Mouse (Mus musculus) forebrain, embryonic 13.5 days (tissue): ENCODE measurements around the gene Rps19. TPM values are rescaled to one million over a fixed set of nuclear protein-coding genes. Genes with fewer than 3 reads are reported as not detected.
"Not testable (repeated sequence)": the region's sequence is repeated elsewhere in the genome, so short reads cannot be mapped to it uniquely, and the experiment has no call there.

Source experiments
- ATAC-seq: fragments of 200-750 bp; cut with Nextera tagmentation; 2 replicates; pipeline ENCODE4 v1.8.0; 2017
- H3K27ac ChIP-seq: fragments of 300-500 bp; sonication (generic); 2 replicates; pipeline ENCODE4 v1.5.1; 2015; ENCODE audit warnings: inconsistent platforms, mild to moderate bottlenecking, moderate library complexity
- H3K27me3 ChIP-seq: fragments of 300-500 bp; sonication (generic); 2 replicates; pipeline ENCODE4 v1.6.1; 2015; ENCODE audit warnings: mild to moderate bottlenecking, inconsistent platforms
- H3K36me3 ChIP-seq: fragments of 300-500 bp; sonication (generic); 2 replicates; pipeline ENCODE4 v1.6.1; 2015; ENCODE audit warnings: mild to moderate bottlenecking, inconsistent platforms; ENCODE audit not compliant: poor library complexity, severe bottlenecking
- H3K4me1 ChIP-seq: fragments of 300-500 bp; sonication (generic); 2 replicates; pipeline ENCODE4 v1.6.1; 2015; ENCODE audit warnings: inconsistent platforms
- H3K4me2 ChIP-seq: fragments of 300-500 bp; sonication (generic); 2 replicates; pipeline ENCODE4 v1.6.1; 2015; ENCODE audit warnings: inconsistent platforms, mild to moderate bottlenecking, moderate library complexity
- H3K4me3 ChIP-seq: fragments of 300-500 bp; sonication (generic); 2 replicates; pipeline ENCODE4 v1.5.1; 2015; ENCODE audit warnings: mild to moderate bottlenecking, inconsistent platforms
- H3K9ac ChIP-seq: fragments of 300-500 bp; sonication (generic); 2 replicates; pipeline ENCODE4 v1.6.1; 2015; ENCODE audit warnings: mild to moderate bottlenecking, inconsistent platforms
- H3K9me3 ChIP-seq: fragments of 300-500 bp; sonication (generic); replicated peaks from 2 replicates; pipeline ENCODE4 v1.6.1; 2016; ENCODE audit warnings: inconsistent platforms
- WGBS: fragments of 180-500 bp; shearing (Covaris S2); methylation state at CpG from one replicate; pipeline ENCODE4 v1.1.7; 2015; 5-methylcytosine and 5-hydroxymethylcytosine counted together
- polyA plus RNA-seq: library from polyadenylated mRNA; unstranded; fragments of >200 nt; fragmentation: Nextera tagmentation; extraction: Ambion mirVana; gene quantifications from 2 replicates; pipeline ENCODE4 v1.2.1, GENCODE M21; 2015

Gene Rps19
- polyA plus RNA-seq, 1 experiment from 2014 or later = 1,934 TPM

DNA sequence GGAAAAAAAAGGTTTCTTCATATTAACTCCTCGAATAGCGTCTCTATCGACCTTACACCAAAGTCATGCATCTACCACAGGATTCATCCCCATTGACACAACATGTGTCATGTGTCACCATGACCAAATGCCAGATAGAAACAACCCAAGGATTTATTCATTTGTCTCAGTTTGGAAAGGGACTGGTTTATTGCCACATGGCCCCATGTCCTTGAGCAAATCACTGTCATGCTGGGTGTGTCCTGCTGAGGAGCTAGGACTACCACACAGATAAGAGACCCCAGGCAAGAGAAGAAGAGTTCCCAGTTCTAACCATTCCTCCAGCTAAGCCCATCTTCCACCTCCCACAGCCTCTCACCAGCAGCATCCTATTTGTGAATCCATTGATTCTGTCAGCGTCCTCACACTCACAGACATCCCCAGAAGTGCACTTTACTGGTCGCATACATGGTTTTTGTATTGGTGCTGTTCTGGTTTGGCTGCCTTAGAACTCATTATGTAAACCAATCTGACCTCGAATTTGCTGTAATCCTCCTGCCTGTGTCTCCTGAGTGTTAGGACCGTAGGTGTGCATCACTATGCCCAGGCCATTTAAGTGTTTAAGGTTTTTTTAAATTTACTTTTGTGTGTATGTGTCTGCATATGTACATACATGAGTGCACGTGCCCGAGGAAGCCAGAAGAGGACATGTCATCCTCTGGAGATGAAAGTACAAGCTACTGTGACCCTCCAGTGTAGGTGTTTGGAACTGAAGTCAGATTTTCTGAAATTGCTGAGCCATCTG, 1.6 kb upstream of the Rps19 start:
- Histone ChIP-seq H3K4me3 (no peak overlapping the region), H3K4me1 (peaks cover 27% of the 10 kb centered on the region), H3K4me2 (no peak overlapping the region), H3K36me3 (peaks cover 20% of the 10 kb centered on the region), H3K27ac (no peak overlapping the region), H3K9me3 (no peaks in the 10 kb centered on the region), H3K27me3 (no peaks in the 10 kb centered on the region), H3K9ac (no peak overlapping the region)
- WGBS = 93% methylated on average over 9 of the region's 9 CpGs
- ATAC-seq = no peak

DNA sequence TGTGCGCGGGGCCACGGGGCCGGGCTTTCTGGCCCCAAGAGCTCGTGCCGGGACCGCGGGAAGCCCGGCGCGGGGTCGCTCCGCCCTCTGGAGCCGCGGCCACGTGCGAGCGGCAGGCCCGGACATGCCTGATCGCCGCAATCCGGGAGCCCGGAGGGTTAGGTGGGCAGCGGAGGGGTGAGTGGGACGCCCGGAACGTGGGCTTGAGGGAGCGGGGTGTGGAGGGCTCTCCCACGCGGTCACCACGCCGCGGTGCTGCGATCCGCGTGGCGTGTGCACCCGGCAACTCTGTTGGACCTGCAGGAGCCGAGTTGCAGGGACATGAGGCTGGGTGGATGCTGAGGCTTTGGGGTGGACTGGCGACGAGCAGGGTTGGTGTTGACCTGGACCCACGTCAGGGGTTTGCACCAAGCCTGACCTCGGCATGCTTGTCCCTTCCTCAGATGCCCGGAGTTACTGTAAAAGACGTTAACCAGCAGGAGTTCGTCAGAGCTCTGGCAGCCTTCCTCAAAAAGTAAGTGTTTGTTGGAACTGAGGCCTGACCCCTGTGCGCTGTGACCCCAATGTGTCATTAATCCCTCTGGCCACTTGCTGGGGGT, 621 bp downstream of the Rps19 start:
- WGBS = under 1% methylated on average over 47 of the region's 47 CpGs
- Histone ChIP-seq H3K27ac (peak overlapping the region; percentile 91), H3K9ac (peak overlapping the region; percentile 100), H3K27me3 (no peaks in the 10 kb centered on the region), H3K4me3 (peak overlapping the region; percentile 91), H3K4me1 (peaks cover 31% of the 10 kb centered on the region), H3K4me2 (peak overlapping the region; percentile 86), H3K9me3 (no peaks in the 10 kb centered on the region), H3K36me3 (peaks cover 42% of the 10 kb centered on the region)
- ATAC-seq = no peak; the same call in 1 of the 2 replicates

DNA sequence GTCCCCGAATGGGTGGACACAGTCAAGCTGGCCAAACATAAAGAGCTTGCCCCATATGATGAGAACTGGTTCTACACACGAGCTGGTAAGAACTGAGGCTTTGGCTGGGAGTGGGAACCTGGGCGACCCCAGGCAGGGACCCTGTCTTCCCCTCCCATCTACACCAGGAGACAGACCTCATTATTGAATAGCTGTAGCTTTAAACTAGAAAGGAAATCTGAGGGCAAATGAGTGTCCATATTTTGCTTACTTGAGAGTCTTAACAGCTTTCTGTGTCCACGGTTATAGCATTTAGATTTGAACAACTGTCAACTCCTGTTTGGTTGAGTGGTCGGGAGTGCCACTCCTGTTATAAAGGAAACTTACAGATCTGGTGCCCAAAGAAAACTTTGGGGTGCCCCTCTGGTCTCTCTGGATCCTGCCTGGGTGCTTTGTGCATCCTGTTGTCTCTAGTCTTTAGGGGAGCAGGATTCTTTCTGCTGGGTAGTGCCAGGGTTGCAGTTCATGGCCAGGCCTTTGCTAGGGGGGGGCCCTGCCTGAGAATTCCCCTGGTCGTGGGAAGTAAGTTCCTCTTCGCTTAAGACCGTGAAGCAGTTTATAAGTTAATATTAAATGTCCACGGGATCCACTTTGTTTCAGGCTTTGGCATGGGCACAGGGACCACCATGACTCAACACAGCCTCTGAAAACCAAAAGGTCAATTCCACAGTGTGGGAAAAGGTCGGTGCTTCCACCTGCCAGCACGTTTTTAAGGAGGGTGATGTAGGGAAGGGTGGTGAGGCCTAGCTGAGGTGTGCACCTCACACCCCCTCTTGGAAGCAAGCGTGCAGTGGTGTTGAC, 1.5 kb downstream of the Rps19 start:
- Histone ChIP-seq H3K27me3 (no peaks in the 10 kb centered on the region), H3K9ac (peak overlapping the region; percentile 100), H3K4me3 (peak overlapping the region; percentile 91), H3K9me3 (no peaks in the 10 kb centered on the region), H3K4me2 (peak overlapping the region; percentile 86), H3K4me1 (peaks cover 31% of the 10 kb centered on the region), H3K36me3 (peaks cover 50% of the 10 kb centered on the region), H3K27ac (peak overlapping the region; percentile 25; the same call in 1 of the 2 replicates)
- no peak for ATAC-seq
- WGBS = 44% methylated on average over 12 of the region's 12 CpGs

DNA sequence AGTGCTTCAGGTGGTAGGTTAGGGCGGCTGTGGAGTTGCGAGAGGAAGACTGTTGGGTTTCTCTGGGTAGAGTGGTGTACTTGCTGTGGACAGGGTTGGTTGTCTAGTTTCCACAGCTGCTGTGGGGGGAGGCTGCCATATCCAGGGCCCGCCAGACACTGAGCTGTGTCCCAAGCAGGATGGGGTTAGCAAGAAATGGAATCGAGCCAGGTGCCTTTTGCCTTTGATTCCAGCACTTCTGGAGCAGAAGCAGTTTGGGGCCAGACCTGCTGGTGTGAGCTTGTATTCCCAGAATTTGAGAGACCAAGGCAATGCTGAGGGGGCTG, 2.1 kb downstream of the Rps19 start:
- Histone ChIP-seq H3K9me3 (no peaks in the 10 kb centered on the region), H3K9ac (peak overlapping the region; percentile 100), H3K4me3 (peak overlapping the region; percentile 91), H3K27me3 (no peaks in the 10 kb centered on the region), H3K4me2 (peak overlapping the region; percentile 86), H3K4me1 (peaks cover 31% of the 10 kb centered on the region), H3K27ac (no peak overlapping the region; the same call in 1 of the 2 replicates), H3K36me3 (peaks cover 56% of the 10 kb centered on the region)
- ATAC-seq = no peak
- 60% methylated on average over 4 of the region's 4 CpGs for WGBS

DNA sequence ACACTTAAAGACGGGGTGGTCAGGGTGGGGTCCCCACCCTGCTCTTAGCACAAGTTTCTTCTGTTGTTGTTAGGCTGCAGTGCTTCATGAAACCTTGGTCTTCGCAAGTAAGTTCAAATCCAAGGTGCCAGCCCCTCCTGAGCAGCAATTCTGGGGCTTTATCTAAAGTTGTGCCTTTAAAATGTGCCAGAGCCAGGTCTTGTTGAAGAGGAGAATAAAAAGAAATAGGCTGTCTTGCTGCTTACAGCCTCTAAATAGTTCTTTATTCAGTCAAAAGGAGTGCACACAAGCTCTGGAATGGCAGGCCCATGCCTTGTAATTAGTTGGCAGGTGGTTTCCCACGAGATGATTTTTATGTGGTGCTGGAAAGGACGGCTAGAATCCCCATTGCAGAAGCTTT, 2.9 kb downstream of the Rps19 start:
- Histone ChIP-seq H3K36me3 (peaks cover 58% of the 10 kb centered on the region), H3K27me3 (no peaks in the 10 kb centered on the region), H3K9me3 (no peaks in the 10 kb centered on the region), H3K4me1 (peaks cover 31% of the 10 kb centered on the region), H3K4me3 (0 out of 2 replicates have a peak overlapping the region, but pooled peaks have one; percentile 91), H3K4me2 (peak overlapping the region; percentile 86), H3K9ac (peak overlapping the region; percentile 100), H3K27ac (peak overlapping the region; percentile 16; the same call in 1 of the 2 replicates)
- 52% methylated on average over 4 of the region's 4 CpGs for WGBS
- no peak for ATAC-seq

DNA sequence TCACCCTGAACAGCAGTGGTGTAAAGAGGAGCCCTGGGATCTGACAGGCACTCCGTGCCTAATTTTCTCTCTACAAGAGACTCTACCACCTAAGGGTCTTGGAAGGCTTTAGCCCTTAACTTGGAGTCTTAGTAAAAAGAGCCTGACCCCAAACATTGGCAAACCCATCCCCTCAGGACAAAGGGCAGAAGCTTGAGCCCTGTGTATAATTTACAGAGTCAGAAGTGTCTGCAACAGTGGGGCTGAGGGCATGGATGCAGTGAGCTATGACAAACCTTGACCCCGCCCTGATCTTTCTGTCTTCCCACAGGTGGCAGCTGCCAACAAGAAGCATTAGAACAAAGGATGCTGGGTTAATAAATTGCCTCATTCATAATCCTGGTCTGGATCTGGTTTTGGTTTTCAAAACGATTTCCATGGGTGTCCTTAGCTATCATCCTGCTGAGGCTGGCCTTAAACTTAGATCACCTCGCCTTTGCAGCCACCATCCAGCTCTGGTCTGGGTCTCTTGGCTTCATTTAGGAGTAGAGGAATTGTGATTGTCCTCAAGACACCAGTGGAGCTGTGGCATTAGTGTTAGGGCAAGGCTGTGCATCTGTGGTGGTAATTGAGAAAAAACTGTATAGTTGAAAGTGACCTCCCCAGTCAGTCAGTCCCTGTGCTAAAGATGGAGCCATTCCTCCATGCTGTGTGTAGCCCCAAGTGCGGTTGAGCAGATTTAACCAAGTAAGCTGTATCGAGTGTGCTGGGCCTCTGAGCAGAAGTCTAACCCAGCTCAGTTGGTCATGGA, 5.5 kb downstream of the Rps19 start:
- Histone ChIP-seq H3K27ac (no peak overlapping the region), H3K4me2 (no peak overlapping the region), H3K36me3 (peaks cover 58% of the 10 kb centered on the region), H3K4me1 (peaks cover 31% of the 10 kb centered on the region), H3K27me3 (no peaks in the 10 kb centered on the region), H3K9ac (no peak overlapping the region), H3K4me3 (no peak overlapping the region), H3K9me3 (no peaks in the 10 kb centered on the region)
- ATAC-seq = no peak
- 80% methylated on average over 6 of the region's 6 CpGs for WGBS

DNA sequence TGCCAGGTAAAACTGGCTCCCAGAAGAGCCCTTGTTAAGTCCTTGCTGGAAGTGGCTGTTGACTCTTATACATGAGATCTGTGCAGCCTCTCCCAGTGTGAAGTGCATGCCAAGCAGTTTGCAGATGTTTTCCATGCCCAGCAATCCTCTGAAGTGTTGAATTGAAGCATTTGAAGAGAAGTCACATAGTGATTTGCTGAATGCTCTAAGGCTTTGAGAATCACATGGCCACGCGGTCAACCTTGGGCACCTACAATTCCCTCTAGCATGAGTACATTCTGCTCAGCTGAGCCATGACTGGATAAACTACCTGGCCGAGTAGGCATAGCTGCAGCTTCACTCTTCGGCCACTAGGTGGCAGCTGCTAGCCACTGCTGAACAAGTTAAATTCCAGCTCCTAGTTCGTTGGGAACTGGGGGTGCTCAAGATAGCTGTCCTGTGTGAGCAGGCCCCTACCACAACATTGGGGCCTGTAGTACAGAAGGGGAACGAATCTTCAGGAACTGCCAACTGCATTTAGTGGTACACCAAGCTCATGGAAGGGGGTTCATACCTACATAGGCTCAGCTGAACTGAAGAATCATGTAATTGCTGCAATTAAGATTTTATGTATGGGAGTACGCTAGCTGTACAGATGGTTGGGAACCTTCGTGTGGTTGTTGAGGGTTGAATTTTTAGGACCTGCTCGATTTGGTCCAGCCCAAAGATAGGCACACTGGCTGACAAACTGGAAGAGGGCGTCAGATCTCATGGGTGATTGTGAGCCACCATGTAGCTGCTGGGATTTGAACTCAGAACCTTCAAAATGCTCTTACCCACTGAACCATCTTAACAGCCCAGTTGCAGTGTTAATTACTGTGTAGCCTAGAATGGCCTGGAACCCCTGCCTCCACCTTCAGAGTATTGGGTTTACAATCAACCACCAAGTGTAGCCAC, 6.4 kb downstream of the Rps19 start:
- Histone ChIP-seq H3K9ac (no peak overlapping the region), H3K27ac (no peak overlapping the region), H3K4me2 (no peak overlapping the region), H3K36me3 (peaks cover 58% of the 10 kb centered on the region), H3K27me3 (no peaks in the 10 kb centered on the region), H3K9me3 (no peaks in the 10 kb centered on the region), H3K4me1 (peaks cover 25% of the 10 kb centered on the region), H3K4me3 (no peak overlapping the region)
- 33% methylated on average over 10 of the region's 10 CpGs for WGBS
- peak; percentile 70 for ATAC-seq

DNA sequence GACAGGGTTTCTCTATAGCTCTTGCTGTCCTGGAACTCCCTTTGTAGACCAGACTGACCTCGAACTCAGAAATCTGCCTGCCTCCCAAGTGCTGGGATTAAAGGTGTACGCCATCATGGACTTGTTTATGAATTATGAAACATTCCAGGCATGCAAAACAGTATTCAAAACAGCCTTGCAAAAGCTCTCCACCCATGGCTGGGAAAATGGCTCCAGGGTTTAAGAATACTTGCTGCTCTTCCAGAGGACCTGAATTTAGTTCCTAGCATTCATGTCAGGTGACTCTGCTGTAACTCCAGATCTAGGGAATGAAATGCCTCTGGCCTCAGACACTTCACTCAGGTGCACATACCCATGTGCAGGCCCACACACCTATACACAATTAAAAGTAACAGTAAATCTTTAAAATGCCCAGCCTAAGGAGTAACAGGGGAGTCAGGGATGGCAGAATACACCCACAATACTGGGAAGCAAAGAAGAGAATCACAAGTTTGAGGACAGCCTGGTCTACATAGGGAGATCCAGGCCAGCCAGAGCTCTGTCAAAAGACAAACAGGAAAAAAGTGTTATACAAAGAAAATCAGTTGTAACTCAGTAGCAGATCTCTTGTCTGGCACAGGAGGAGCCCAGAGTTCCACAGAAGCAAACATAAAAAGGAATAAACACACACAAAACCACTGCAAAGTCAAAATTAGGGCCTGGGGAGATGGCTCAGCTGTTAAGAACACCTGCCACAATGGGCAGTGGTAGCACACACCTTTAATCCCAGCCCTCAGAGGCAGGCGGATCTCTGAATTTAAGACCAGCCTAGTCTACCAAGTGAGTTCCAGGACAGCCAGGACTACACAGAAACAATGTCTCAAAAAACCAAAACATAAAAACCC, 7.3 kb downstream of the Rps19 start:
- Histone ChIP-seq H3K9me3 (no peaks in the 10 kb centered on the region), H3K9ac (no peak overlapping the region), H3K27me3 (no peaks in the 10 kb centered on the region), H3K4me2 (no peak overlapping the region), H3K27ac (no peak overlapping the region), H3K4me3 (no peak overlapping the region), H3K36me3 (peaks cover 49% of the 10 kb centered on the region), H3K4me1 (peaks cover 16% of the 10 kb centered on the region)
- no peak for ATAC-seq
- 73% methylated on average over 3 of the region's 3 CpGs for WGBS

DNA sequence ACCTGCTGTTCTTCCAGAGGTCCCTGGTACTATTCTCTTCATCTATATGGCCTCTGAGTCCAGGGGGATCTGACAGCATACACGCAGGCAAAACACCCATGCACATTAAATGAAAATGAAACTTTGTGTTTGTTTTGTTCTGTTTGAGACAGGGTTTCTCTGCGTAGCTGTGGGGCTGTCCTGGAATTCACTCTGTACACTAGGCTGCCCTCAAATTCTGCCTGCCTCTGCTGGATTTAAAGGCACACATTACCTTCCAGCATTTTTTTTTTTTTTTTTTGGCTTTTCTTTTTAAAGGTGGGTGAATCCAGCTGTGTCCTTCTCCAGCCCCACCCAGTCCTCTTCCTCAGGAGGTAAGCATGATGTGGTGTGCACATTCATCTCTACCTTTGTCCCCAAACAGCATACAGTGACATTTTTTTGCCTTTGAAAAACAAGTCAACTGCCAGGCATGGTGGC, 8.0 kb downstream of the Rps19 start:
- Histone ChIP-seq H3K27me3 (no peaks in the 10 kb centered on the region), H3K36me3 (peaks cover 42% of the 10 kb centered on the region), H3K9me3 (no peaks in the 10 kb centered on the region), H3K27ac (no peak overlapping the region), H3K9ac (no peak overlapping the region), H3K4me3 (no peak overlapping the region), H3K4me2 (no peak overlapping the region), H3K4me1 (peaks cover 9% of the 10 kb centered on the region)
- WGBS = 76% methylated on average over 2 of the region's 2 CpGs
- no peak for ATAC-seq

DNA sequence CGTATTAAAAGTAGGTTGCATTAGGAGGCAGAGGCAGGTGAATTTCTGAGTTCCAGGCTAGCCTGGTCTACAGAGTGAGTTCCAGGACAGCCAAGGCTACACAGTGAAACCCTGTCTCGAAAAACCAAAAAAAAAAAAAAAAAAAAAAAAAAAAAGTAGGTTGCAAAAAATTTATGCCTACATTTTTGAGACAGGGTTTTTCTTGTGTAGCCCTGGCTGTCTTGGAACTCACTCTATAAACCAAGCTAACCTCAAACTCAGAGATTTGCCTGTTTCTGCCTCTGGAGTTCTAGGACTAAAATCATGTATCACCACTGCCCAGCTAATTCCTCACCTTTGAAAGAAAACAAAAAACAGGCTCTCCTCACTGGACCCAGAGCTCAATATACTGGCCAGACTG, 11.6 kb downstream of the Rps19 start:
- WGBS = 91% methylated on average over 2 of the region's 2 CpGs
- H3K4me3 ChIP-seq, H3K4me2 ChIP-seq, ATAC-seq, H3K36me3 ChIP-seq, H3K27me3 ChIP-seq, H3K9me3 ChIP-seq, H3K9ac ChIP-seq, H3K27ac ChIP-seq, H3K4me1 ChIP-seq: not testable (repeated sequence)
